Mouse (Mus musculus) ES-Bruce4 (cell line): ENCODE measurements around the gene Mef2c. TPM values are rescaled to one million over a fixed set of nuclear protein-coding genes. Genes with fewer than 3 reads are reported as not detected.

Source experiments
- H3K27ac ChIP-seq: 2 replicates; pipeline ENCODE4 v1.5.1; 2012; ENCODE audit warnings: low read length, inconsistent platforms; ENCODE audit not compliant: insufficient read depth
- H3K27me3 ChIP-seq: 2 replicates; pipeline ENCODE4 v1.6.1; 2012; ENCODE audit warnings: mild to moderate bottlenecking, low read length, inconsistent platforms; ENCODE audit not compliant: control insufficient read depth, poor library complexity, insufficient read depth, severe bottlenecking
- H3K36me3 ChIP-seq: 2 replicates; pipeline ENCODE4 v1.6.1; 2012; ENCODE audit warnings: inconsistent platforms, mild to moderate bottlenecking, low read length, moderate library complexity; ENCODE audit not compliant: control insufficient read depth, poor library complexity, insufficient read depth, severe bottlenecking
- H3K4me1 ChIP-seq: one replicate; pipeline ENCODE4 v1.8.1; 2011; ENCODE audit warnings: low read length; ENCODE audit not compliant: control insufficient read depth, insufficient read depth
- H3K4me3 ChIP-seq: 2 replicates; pipeline ENCODE4 v1.5.1; 2011; ENCODE audit warnings: low read depth, mild to moderate bottlenecking, low read length
- H3K9ac ChIP-seq: 2 replicates; pipeline ENCODE4 v1.6.1; 2012; ENCODE audit warnings: low read depth, mild to moderate bottlenecking, inconsistent platforms; ENCODE audit not compliant: poor library complexity, severe bottlenecking
- H3K9me3 ChIP-seq: replicated peaks from 2 replicates; pipeline ENCODE4 v1.6.1; 2012; ENCODE audit warnings: mild to moderate bottlenecking, low read length, inconsistent platforms; ENCODE audit not compliant: control insufficient read depth, poor library complexity, insufficient read depth, severe bottlenecking
- CTCF ChIP-seq: IDR thresholded peaks from one replicate; pipeline ENCODE4 v1.8.1; 2011; ENCODE audit warnings: low read depth, low read length
- EP300 ChIP-seq: IDR thresholded peaks from 2 replicates; pipeline ENCODE4 v1.6.1; 2011; ENCODE audit warnings: low read depth, low read length; ENCODE audit not compliant: insufficient read depth
- POLR2A ChIP-seq: IDR thresholded peaks from one replicate; pipeline ENCODE4 v1.8.1; 2011; ENCODE audit warnings: low read length; ENCODE audit not compliant: insufficient read depth
- polyA plus RNA-seq: library from polyadenylated mRNA; stranded (reverse); fragments of >200 nt; gene quantifications from 2 replicates; pipeline ENCODE4 v1.2.4, GENCODE M21; 2011; ENCODE audit warnings: low read depth; ENCODE audit not compliant: missing spikeins, insufficient read depth, insufficient read length

The Mef2c gene
- polyA plus RNA-seq, 1 experiment, result not detected

DNA sequence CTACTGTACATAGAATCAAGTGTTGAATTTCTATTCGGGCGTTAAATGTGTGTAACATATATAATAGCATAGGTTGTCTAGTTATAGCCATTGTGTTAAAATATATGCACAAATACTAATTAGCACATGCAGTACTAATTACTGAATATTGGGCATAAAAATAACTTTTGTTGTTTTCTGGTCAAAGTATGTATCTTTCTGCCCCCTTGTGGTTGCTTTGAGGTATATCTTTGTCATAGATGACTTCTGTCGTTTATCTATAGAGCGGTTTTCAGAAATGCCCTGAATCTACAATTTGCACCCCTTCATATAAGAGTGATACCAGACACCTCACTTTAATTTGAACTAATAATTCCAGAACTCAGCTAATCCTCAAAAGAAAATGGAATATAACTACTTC lies 152.9 kb downstream of the Mef2c start:
- no peak for TF ChIP-seq EP300
- TF ChIP-seq CTCF, result no peak
- no peak for TF ChIP-seq POLR2A
- H3K27ac ChIP-seq, result no peak overlapping the region
- no peaks in the 10 kb centered on the region for H3K9me3 ChIP-seq
- no peaks in the 10 kb centered on the region for H3K4me1 ChIP-seq
- no peaks in the 10 kb centered on the region for H3K27me3 ChIP-seq
- no peak overlapping the region for H3K4me3 ChIP-seq
- H3K9ac ChIP-seq, result no peak overlapping the region
- H3K36me3 ChIP-seq, result no peaks in the 10 kb centered on the region

DNA sequence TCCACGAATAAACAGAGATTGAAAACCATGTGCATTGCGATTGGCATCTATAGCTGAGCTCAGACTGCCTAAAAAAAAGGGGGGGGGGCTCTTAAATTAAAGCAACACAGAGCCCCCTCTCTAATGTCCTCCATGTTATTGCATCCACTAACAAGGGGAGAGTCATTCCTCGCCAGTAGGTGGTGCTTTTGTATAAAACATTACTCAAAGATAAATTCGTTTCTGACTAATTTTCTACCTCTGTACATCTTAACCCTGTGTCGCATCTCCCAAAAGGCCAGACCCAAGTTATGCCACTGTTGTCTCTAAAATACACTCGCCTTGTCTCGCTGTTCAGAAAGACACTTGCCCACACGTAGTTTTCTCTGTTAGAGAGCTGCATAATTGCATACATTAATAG lies 156.9 kb downstream of the Mef2c start:
- no peak for TF ChIP-seq EP300
- TF ChIP-seq POLR2A, result no peak
- no peak for TF ChIP-seq CTCF
- no peaks in the 10 kb centered on the region for H3K4me1 ChIP-seq
- no peak overlapping the region for H3K4me3 ChIP-seq
- H3K27ac ChIP-seq, result no peak overlapping the region
- H3K9ac ChIP-seq, result no peak overlapping the region
- no peaks in the 10 kb centered on the region for H3K27me3 ChIP-seq
- no peaks in the 10 kb centered on the region for H3K9me3 ChIP-seq
- no peaks in the 10 kb centered on the region for H3K36me3 ChIP-seq

DNA sequence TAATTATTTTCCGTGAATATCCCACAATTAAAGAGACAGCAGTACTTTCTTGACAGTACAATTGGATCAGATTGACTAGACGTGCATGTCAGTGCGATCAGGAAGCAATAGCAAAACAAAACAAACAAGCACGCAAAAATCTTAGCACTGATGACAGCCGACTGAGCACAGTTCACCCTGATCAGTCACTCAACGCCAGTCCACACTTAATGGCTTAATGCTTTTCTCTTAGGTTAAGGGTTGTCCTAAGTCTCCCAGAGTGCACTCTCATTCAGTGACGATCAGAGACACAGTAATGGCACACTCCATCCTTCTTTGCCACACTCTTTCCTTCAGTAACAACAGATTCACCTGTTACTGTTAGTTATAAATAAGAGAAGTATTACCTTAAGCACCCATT lies 157.3 kb downstream of the Mef2c start:
- H3K4me1 ChIP-seq, result no peaks in the 10 kb centered on the region
- no peak overlapping the region for H3K4me3 ChIP-seq
- no peaks in the 10 kb centered on the region for H3K9me3 ChIP-seq
- TF ChIP-seq POLR2A (no peak), CTCF (no peak), EP300 (no peak)
- H3K9ac ChIP-seq, result no peak overlapping the region
- H3K27me3 ChIP-seq, result no peaks in the 10 kb centered on the region
- H3K36me3 ChIP-seq, result no peaks in the 10 kb centered on the region
- H3K27ac ChIP-seq, result no peak overlapping the region

DNA sequence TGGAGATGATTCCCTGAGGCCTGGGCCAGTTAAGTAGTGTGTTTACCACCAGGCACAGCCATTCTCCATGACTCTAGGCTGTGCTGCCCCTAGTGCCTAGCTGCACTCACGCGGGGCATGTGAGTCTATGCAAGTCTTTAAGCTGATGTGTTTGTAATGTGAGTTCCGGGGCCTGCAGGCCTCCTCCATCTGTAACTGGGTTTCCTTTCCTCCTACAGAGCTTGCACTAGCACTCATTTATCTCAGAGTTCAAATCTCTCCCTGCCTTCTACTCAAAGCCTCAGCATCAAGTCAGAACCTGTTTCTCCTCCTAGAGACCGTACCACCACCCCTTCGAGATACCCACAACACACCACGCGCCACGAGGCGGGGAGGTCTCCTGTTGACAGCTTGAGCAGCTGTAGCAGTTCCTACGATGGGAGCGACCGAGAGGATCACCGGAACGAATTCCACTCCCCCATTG lies 158.3 kb downstream of the Mef2c start:
- no peak overlapping the region for H3K27ac ChIP-seq
- TF ChIP-seq CTCF, result no peak
- TF ChIP-seq POLR2A, result no peak
- TF ChIP-seq EP300, result no peak
- no peak overlapping the region for H3K9ac ChIP-seq
- H3K9me3 ChIP-seq, result no peaks in the 10 kb centered on the region
- no peaks in the 10 kb centered on the region for H3K4me1 ChIP-seq
- H3K4me3 ChIP-seq, result no peak overlapping the region
- no peaks in the 10 kb centered on the region for H3K36me3 ChIP-seq
- no peaks in the 10 kb centered on the region for H3K27me3 ChIP-seq

DNA sequence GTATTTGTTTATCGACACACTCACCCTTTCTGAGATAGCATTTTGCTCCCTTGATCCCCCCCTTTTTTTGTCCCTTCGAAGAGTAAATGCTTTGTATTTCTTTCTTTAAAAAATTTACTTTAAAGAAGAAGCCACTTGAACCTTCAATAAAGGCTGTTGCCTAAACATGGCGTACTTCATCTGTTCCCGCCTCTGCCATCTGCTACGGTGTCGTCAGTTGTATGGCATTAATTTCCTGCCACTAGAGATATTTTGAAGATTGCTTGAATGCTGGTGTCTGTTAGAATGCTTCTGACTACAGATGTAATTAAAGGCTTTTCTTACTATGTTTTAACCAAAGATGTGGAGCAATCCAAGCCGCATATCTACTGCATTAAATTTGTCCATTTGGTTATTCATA lies 162.3 kb downstream of the Mef2c start:
- H3K27ac ChIP-seq, result no peak overlapping the region
- TF ChIP-seq POLR2A, result no peak
- no peak for TF ChIP-seq CTCF
- no peak for TF ChIP-seq EP300
- no peaks in the 10 kb centered on the region for H3K9me3 ChIP-seq
- H3K4me3 ChIP-seq, result no peak overlapping the region
- no peaks in the 10 kb centered on the region for H3K36me3 ChIP-seq
- H3K27me3 ChIP-seq, result no peaks in the 10 kb centered on the region
- no peak overlapping the region for H3K9ac ChIP-seq
- no peaks in the 10 kb centered on the region for H3K4me1 ChIP-seq

DNA sequence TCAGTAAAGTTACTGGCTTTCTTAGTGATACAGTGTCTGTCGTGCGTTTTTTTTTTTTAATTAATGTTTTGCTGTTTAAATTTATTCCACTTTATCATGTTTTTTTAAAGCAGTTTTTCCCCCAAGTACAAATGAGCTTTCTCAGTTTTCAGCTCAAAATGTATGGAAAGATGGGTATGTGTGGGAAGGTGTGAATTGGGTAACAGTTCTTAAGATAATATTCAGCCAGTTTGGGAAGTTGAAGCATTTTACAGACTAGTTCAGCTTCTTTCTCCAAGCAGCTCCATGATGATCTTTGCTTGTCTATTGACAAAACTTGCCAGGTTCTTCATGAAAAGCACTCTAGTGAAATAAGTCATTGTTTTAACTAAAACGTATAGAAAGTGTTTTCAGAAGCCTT lies 163.2 kb downstream of the Mef2c start:
- Histone ChIP-seq H3K4me3 (no peak overlapping the region), H3K27me3 (no peaks in the 10 kb centered on the region), H3K9me3 (no peaks in the 10 kb centered on the region), H3K36me3 (no peaks in the 10 kb centered on the region), H3K27ac (no peak overlapping the region), H3K9ac (no peak overlapping the region), H3K4me1 (no peaks in the 10 kb centered on the region)
- TF ChIP-seq EP300 (no peak), POLR2A (no peak), CTCF (no peak)
